ENCODE assay signal across 20 mouse cellular contexts in the genomic region with DNA sequence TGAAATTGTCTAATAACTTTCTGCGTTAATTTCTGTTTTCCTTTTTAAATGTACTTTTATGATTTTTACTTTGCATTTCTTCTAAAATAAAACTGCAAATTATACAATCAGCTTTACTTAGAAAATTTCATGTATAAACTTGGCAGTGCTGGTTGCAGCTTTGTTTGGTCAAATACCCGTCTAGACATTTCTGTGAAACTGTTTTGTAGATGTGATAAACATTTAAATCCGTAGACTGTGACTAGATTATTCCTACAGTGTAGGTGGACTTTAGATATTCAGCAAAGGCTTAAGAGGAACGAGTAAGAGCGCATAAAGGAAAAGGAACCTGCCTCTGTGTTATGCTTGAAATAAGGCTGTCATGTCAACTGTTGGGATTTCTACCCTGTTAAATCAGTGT.
DNase-seq lines count a peak whose midpoint lies in the region; ATAC-seq lines count a peak whose summit lies in the region.
"Had no signal": no experiment of that assay in that cellular context is flagged by ENCODE, and none has a peak within 500 bp of the region (broad histone marks: within the 10 kb centered on the region; RNA-seq: fewer than 3 reads in every experiment).

No protein-coding gene starts in this region.

- DNase-seq in frontal cortex, postnatal 36 days (ENCODE audit: low spot score in 2 of 2): no peak
- DNase-seq in brain, adult 2 months (ENCODE audit: low read depth, low spot score): peak; percentile 37
- peak; percentile 40 for DNase-seq in telencephalon, adult 2 months (ENCODE audit: low read depth, low spot score)
- DNase-seq in right cerebral cortex, adult 18-20 months: no peak
- no peak for DNase-seq in right cerebral cortex, postnatal 14 days
- DNase-seq: adrenal gland, adult 2 months; adrenal gland, adult 8-10 months; adrenal gland, postnatal 10 days; adrenal gland, postnatal 14 days; adrenal gland, postnatal 25 days; adrenal gland, postnatal 36 days; B cell, adult 2 months; cerebellum, adult 11 months; cerebellum, adult 11-12 months; cerebellum, adult 18-20 months; cerebellum, adult 2 months had no signal

- peak; percentile 95 for ATAC-seq in frontal cortex, adult (ENCODE audit: low TSS enrichment)
- ATAC-seq: activated CD4-positive, CD25-positive, alpha-beta regulatory T cell, adult 4 months; CD4-positive, CD25-positive, alpha-beta regulatory T cell, adult 4 months; Patski had no signal

Comparison
In these comparisons a context has a peak if more than half of its experiments do, and no peak if none do; other contexts are left out.
1. DNase-seq: peak in brain, adult 2 months (single experiment) and telencephalon, adult 2 months (single experiment); none in frontal cortex, postnatal 36 days (0 of 2), right cerebral cortex, adult 18-20 months (single experiment) and right cerebral cortex, postnatal 14 days (single experiment).